Mouse (Mus musculus): ENCODE measurements around the gene Tmem274. TPM values are rescaled to one million over a fixed set of nuclear protein-coding genes. Genes with fewer than 3 reads are reported as not detected.
A peak's percentile ranks its signal among the peaks of the same experiment; 100 is the strongest.

Gene Tmem274
- total RNA-seq, 1 experiment from 2014 or later, result not detected

- no peak for ATAC-seq (ENCODE audit: extremely low read depth, insufficient number of reproducible peaks, low FRiP score, poor library complexity, severe bottlenecking)
These were observed 13.7 kb upstream of the Tmem274 start for GRCm38 (mm10) chr4:149463435-149463950.

- ATAC-seq (ENCODE audit: extremely low read depth, insufficient number of reproducible peaks, low FRiP score, poor library complexity, severe bottlenecking), result no peak
These were observed 7.6 kb upstream of the Tmem274 start for GRCm38 (mm10) chr4:149469557-149469956.

- no peak for ATAC-seq (ENCODE audit: extremely low read depth, insufficient number of reproducible peaks, low FRiP score, poor library complexity, severe bottlenecking)
These were observed 2.1 kb upstream of the Tmem274 start for GRCm38 (mm10) chr4:149475096-149475495.

- no peak for ATAC-seq (ENCODE audit: extremely low read depth, insufficient number of reproducible peaks, low FRiP score, poor library complexity, severe bottlenecking)
These were observed 7.4 kb downstream of the Tmem274 start for GRCm38 (mm10) chr4:149484566-149484965.

- ATAC-seq (ENCODE audit: extremely low read depth, insufficient number of reproducible peaks, low FRiP score, poor library complexity, severe bottlenecking), result peak; percentile 88
These were observed 8.1 kb downstream of the Tmem274 start, which contains the start of the genes Nmnat1 and Lzic for GRCm38 (mm10) chr4:149485053-149485824. Gene Nmnat1 (minus strand): TSS chr4:149485202. Gene Lzic (plus strand): TSS chr4:149485229.

- no peak for ATAC-seq (ENCODE audit: extremely low read depth, insufficient number of reproducible peaks, low FRiP score, poor library complexity, severe bottlenecking)
These were observed 8.6 kb downstream of the Tmem274 start for GRCm38 (mm10) chr4:149485825-149486206.

- ATAC-seq (ENCODE audit: extremely low read depth, insufficient number of reproducible peaks, low FRiP score, poor library complexity, severe bottlenecking), result no peak
These were observed 10.6 kb downstream of the Tmem274 start for GRCm38 (mm10) chr4:149487729-149488128.

GRCm38 (mm10) chr4:149489415-149490240 lies 12.4 kb downstream of the Tmem274 start:
- ATAC-seq (ENCODE audit: extremely low read depth, insufficient number of reproducible peaks, low FRiP score, poor library complexity, severe bottlenecking), result no peak

- ATAC-seq (ENCODE audit: extremely low read depth, insufficient number of reproducible peaks, low FRiP score, poor library complexity, severe bottlenecking), result no peak
These were observed 14.0 kb downstream of the Tmem274 start for GRCm38 (mm10) chr4:149491151-149491550.

- ATAC-seq (ENCODE audit: extremely low read depth, insufficient number of reproducible peaks, low FRiP score, poor library complexity, severe bottlenecking), result no peak
These were observed 19.4 kb downstream of the Tmem274 start for GRCm38 (mm10) chr4:149496612-149497011.

GRCm38 (mm10) chr4:149498901-149499300 lies 21.7 kb downstream of the Tmem274 start:
- no peak for ATAC-seq (ENCODE audit: extremely low read depth, insufficient number of reproducible peaks, low FRiP score, poor library complexity, severe bottlenecking)

- no peak for ATAC-seq (ENCODE audit: extremely low read depth, insufficient number of reproducible peaks, low FRiP score, poor library complexity, severe bottlenecking)
These were observed 22.6 kb downstream of the Tmem274 start for GRCm38 (mm10) chr4:149499790-149500189.

- ATAC-seq (ENCODE audit: extremely low read depth, insufficient number of reproducible peaks, low FRiP score, poor library complexity, severe bottlenecking), result no peak
These were observed 27.2 kb downstream of the Tmem274 start for GRCm38 (mm10) chr4:149504363-149504762.

- ATAC-seq (ENCODE audit: extremely low read depth, insufficient number of reproducible peaks, low FRiP score, poor library complexity, severe bottlenecking), result no peak
These were observed 27.7 kb downstream of the Tmem274 start for GRCm38 (mm10) chr4:149504858-149505257.

GRCm38 (mm10) chr4:149505261-149505967 lies 28.2 kb downstream of the Tmem274 start:
- ATAC-seq (ENCODE audit: extremely low read depth, insufficient number of reproducible peaks, low FRiP score, poor library complexity, severe bottlenecking), result no peak

- ATAC-seq (ENCODE audit: extremely low read depth, insufficient number of reproducible peaks, low FRiP score, poor library complexity, severe bottlenecking), result no peak
These were observed 29.7 kb downstream of the Tmem274 start for GRCm38 (mm10) chr4:149506904-149507303.

GRCm38 (mm10) chr4:149511221-149511646 lies 34.1 kb downstream of the Tmem274 start:
- ATAC-seq (ENCODE audit: extremely low read depth, insufficient number of reproducible peaks, low FRiP score, poor library complexity, severe bottlenecking), result no peak

GRCm38 (mm10) chr4:149512072-149512471 lies 34.9 kb downstream of the Tmem274 start:
- no peak for ATAC-seq (ENCODE audit: extremely low read depth, insufficient number of reproducible peaks, low FRiP score, poor library complexity, severe bottlenecking)

GRCm38 (mm10) chr4:149515706-149516105 lies 38.5 kb downstream of the Tmem274 start:
- ATAC-seq (ENCODE audit: extremely low read depth, insufficient number of reproducible peaks, low FRiP score, poor library complexity, severe bottlenecking), result no peak

Data from neutrophil, adult 5-6 weeks (primary cell).